Mouse (Mus musculus) forebrain, embryonic 13.5 days (tissue): ENCODE results near the gene Rcc1l. TPM values are rescaled to one million over a fixed set of nuclear protein-coding genes. Genes with fewer than 3 reads are reported as not detected.
A peak's percentile ranks its signal among the peaks of the same experiment; 100 is the strongest.

ENCODE experiments used
- ATAC-seq: fragments of 200-750 bp; cut with Nextera tagmentation; 2 replicates; pipeline ENCODE4 v1.8.0; 2017
- H3K27ac ChIP-seq: fragments of 300-500 bp; sonication (generic); 2 replicates; pipeline ENCODE4 v1.5.1; 2015; ENCODE audit warnings: inconsistent platforms, mild to moderate bottlenecking, moderate library complexity
- H3K27me3 ChIP-seq: fragments of 300-500 bp; sonication (generic); 2 replicates; pipeline ENCODE4 v1.6.1; 2015; ENCODE audit warnings: mild to moderate bottlenecking, inconsistent platforms
- H3K36me3 ChIP-seq: fragments of 300-500 bp; sonication (generic); 2 replicates; pipeline ENCODE4 v1.6.1; 2015; ENCODE audit warnings: mild to moderate bottlenecking, inconsistent platforms; ENCODE audit not compliant: poor library complexity, severe bottlenecking
- H3K4me1 ChIP-seq: fragments of 300-500 bp; sonication (generic); 2 replicates; pipeline ENCODE4 v1.6.1; 2015; ENCODE audit warnings: inconsistent platforms
- H3K4me2 ChIP-seq: fragments of 300-500 bp; sonication (generic); 2 replicates; pipeline ENCODE4 v1.6.1; 2015; ENCODE audit warnings: inconsistent platforms, mild to moderate bottlenecking, moderate library complexity
- H3K4me3 ChIP-seq: fragments of 300-500 bp; sonication (generic); 2 replicates; pipeline ENCODE4 v1.5.1; 2015; ENCODE audit warnings: mild to moderate bottlenecking, inconsistent platforms
- H3K9ac ChIP-seq: fragments of 300-500 bp; sonication (generic); 2 replicates; pipeline ENCODE4 v1.6.1; 2015; ENCODE audit warnings: mild to moderate bottlenecking, inconsistent platforms
- H3K9me3 ChIP-seq: fragments of 300-500 bp; sonication (generic); replicated peaks from 2 replicates; pipeline ENCODE4 v1.6.1; 2016; ENCODE audit warnings: inconsistent platforms
- WGBS: fragments of 180-500 bp; shearing (Covaris S2); methylation state at CpG from one replicate; pipeline ENCODE4 v1.1.7; 2015; 5-methylcytosine and 5-hydroxymethylcytosine counted together
- polyA plus RNA-seq: library from polyadenylated mRNA; unstranded; fragments of >200 nt; fragmentation: Nextera tagmentation; extraction: Ambion mirVana; gene quantifications from 2 replicates; pipeline ENCODE4 v1.2.1, GENCODE M21; 2015

Gene Rcc1l
- polyA plus RNA-seq, 1 experiment from 2014 or later = 23.3 TPM

DNA sequence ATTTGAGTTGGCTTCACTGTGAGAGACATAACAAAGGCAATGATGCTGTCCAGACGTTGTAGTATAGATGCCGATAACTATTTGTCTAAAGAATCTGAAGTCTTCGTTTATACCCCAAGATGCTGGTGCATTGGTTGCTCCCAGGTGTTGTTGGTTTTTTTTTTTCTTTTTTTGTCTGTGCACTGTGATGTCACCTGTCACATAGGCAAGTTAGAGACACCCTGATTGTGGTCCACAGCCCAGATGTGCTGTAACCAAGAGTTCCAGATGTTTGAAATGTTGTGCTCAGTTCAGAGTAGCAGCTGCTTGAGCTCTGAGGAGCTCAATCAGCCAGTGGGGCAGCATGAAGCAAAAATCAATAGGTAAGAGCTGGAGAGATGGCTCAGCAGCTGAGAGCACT is 9.5 kb upstream of the Rcc1l start:
- 95% methylated on average over 3 of the region's 3 CpGs for WGBS
- H3K36me3 ChIP-seq = no peaks in the 10 kb centered on the region
- H3K9me3 ChIP-seq = no peaks in the 10 kb centered on the region
- no peak overlapping the region for H3K27ac ChIP-seq
- H3K27me3 ChIP-seq = no peaks in the 10 kb centered on the region
- no peak overlapping the region for H3K4me3 ChIP-seq
- peaks cover 14% of the 10 kb centered on the region for H3K4me1 ChIP-seq
- no peak for ATAC-seq
- no peak overlapping the region for H3K9ac ChIP-seq
- H3K4me2 ChIP-seq = no peak overlapping the region

- Histone ChIP-seq H3K27ac (peak within 1 kb of the TSS; percentile 90), H3K4me3 (peak within 1 kb of the TSS; percentile 69), H3K9ac (peak within 1 kb of the TSS; percentile 77), H3K36me3 (no peaks in the 10 kb centered on the region), H3K4me1 (peaks cover 14% of the 10 kb centered on the region), H3K27me3 (no peaks in the 10 kb centered on the region), H3K9me3 (no peaks in the 10 kb centered on the region), H3K4me2 (peak within 1 kb of the TSS; percentile 89)
- peak; percentile 95 for ATAC-seq
- WGBS = under 1% methylated on average over 92 of the region's 92 CpGs
Observed at GRCm38 (mm10) chr5:134183880-134184808, 7.6 kb upstream of the Rcc1l start, which contains the start of gene Gtf2ird2. Gene Gtf2ird2 (plus strand): TSS chr5:134184019.

- no peaks in the 10 kb centered on the region for H3K36me3 ChIP-seq
- peak overlapping the region; percentile 77 for H3K9ac ChIP-seq
- ATAC-seq = no peak
- peaks cover 14% of the 10 kb centered on the region for H3K4me1 ChIP-seq
- 62% methylated on average over 7 of the region's 7 CpGs for WGBS
- H3K4me3 ChIP-seq = peak overlapping the region; percentile 69
- H3K4me2 ChIP-seq = peak overlapping the region; percentile 89
- no peaks in the 10 kb centered on the region for H3K9me3 ChIP-seq
- H3K27me3 ChIP-seq = no peaks in the 10 kb centered on the region
- 0 out of 2 replicates have a peak overlapping the region, but pooled peaks have one; percentile 90 for H3K27ac ChIP-seq
Observed at GRCm38 (mm10) chr5:134183162-134183561, 6.6 kb upstream of the Rcc1l start.

DNA sequence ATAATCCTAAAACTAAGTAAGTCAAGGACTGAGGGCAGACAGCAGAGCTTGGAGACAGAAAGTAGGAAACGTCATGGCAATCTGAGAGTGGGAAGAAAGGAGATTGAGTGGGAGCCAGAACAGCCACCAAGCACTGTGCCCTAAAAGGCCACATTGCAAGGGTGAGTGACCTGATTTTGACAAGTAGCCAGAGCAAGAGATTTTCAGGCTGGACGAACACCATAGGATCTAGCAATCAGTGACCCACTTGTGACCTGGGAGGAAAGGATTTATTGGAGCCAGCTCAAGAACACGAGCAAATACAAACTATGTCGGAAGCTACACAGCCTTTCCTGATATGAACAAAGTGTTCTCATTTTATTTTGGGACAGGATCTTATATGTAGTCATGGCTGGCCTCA is 6.2 kb upstream of the Rcc1l start:
- Histone ChIP-seq H3K4me3 (peak overlapping the region; percentile 69), H3K4me1 (peaks cover 14% of the 10 kb centered on the region), H3K9ac (peak overlapping the region; percentile 77), H3K36me3 (no peaks in the 10 kb centered on the region), H3K9me3 (no peaks in the 10 kb centered on the region), H3K27me3 (no peaks in the 10 kb centered on the region), H3K27ac (no peak overlapping the region), H3K4me2 (peak overlapping the region; percentile 89)
- no peak for ATAC-seq
- 76% methylated on average over 4 of the region's 4 CpGs for WGBS

- ATAC-seq = no peak
- Histone ChIP-seq H3K4me3 (no peak overlapping the region), H3K4me2 (no peak overlapping the region), H3K9me3 (no peaks in the 10 kb centered on the region), H3K4me1 (peaks cover 14% of the 10 kb centered on the region), H3K36me3 (no peaks in the 10 kb centered on the region), H3K27me3 (no peaks in the 10 kb centered on the region), H3K27ac (no peak overlapping the region), H3K9ac (peak overlapping the region; percentile 77)
- WGBS = 65% methylated on average over 3 of the region's 3 CpGs
Observed at GRCm38 (mm10) chr5:134182172-134182571, 5.6 kb upstream of the Rcc1l start.

- H3K36me3 ChIP-seq = no peaks in the 10 kb centered on the region
- no peaks in the 10 kb centered on the region for H3K9me3 ChIP-seq
- no peak overlapping the region for H3K4me3 ChIP-seq
- no peak overlapping the region for H3K4me2 ChIP-seq
- no peak for ATAC-seq
- 23% methylated on average over 7 of the region's 7 CpGs for WGBS
- no peak overlapping the region for H3K9ac ChIP-seq
- no peak overlapping the region for H3K27ac ChIP-seq
- H3K4me1 ChIP-seq = peaks cover 26% of the 10 kb centered on the region
- H3K27me3 ChIP-seq = no peaks in the 10 kb centered on the region
Observed at GRCm38 (mm10) chr5:134179871-134180270, 3.3 kb upstream of the Rcc1l start.

GRCm38 (mm10) chr5:134178536-134178935 is 2.0 kb upstream of the Rcc1l start:
- Histone ChIP-seq H3K4me3 (no peak overlapping the region), H3K9ac (0 out of 2 replicates have a peak overlapping the region, but pooled peaks have one; percentile 1), H3K27me3 (no peaks in the 10 kb centered on the region), H3K9me3 (no peaks in the 10 kb centered on the region), H3K36me3 (no peaks in the 10 kb centered on the region), H3K27ac (no peak overlapping the region), H3K4me2 (no peak overlapping the region), H3K4me1 (peaks cover 28% of the 10 kb centered on the region)
- no peak for ATAC-seq
- 80% methylated on average over 7 of the region's 7 CpGs for WGBS

DNA sequence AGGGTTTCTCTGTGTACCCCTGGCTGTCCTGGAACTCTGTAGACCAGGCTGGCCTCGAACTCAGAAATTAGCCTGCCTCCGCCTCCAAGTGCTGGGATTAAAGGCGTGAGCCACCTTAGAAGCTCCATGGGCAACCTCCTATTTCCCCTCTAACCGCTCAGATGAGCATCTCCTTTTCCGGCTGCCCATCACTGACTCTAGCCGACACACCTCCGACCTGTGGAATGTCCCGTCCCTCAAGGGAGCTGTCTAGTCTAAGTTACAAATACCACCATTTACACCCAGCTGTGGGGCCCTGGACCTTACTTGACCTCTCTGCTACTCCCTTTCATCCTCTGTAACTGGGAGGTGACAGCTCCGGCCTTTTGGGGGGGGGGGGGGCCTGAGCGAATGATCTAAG is 878 bp downstream of the Rcc1l start:
- Histone ChIP-seq H3K27me3 (no peaks in the 10 kb centered on the region), H3K4me1 (peaks cover 16% of the 10 kb centered on the region), H3K9ac (peak overlapping the region; percentile 78), H3K4me2 (peak overlapping the region; percentile 86), H3K36me3 (peaks cover 18% of the 10 kb centered on the region; the same call in 1 of the 2 replicates), H3K27ac (peak overlapping the region; percentile 66; the same call in 1 of the 2 replicates), H3K4me3 (peak overlapping the region; percentile 92), H3K9me3 (no peaks in the 10 kb centered on the region)
- 9% methylated on average over 10 of the region's 10 CpGs for WGBS
- no peak for ATAC-seq

- Histone ChIP-seq H3K36me3 (peaks cover 25% of the 10 kb centered on the region; the same call in 1 of the 2 replicates), H3K9me3 (no peaks in the 10 kb centered on the region), H3K27me3 (no peaks in the 10 kb centered on the region), H3K4me1 (peaks cover 16% of the 10 kb centered on the region), H3K4me3 (no peak overlapping the region), H3K4me2 (no peak overlapping the region), H3K9ac (no peak overlapping the region), H3K27ac (no peak overlapping the region)
- ATAC-seq = no peak
- WGBS = 40% methylated on average over 4 of the region's 4 CpGs
Observed at GRCm38 (mm10) chr5:134173206-134173605, 3.4 kb downstream of the Rcc1l start.

- Histone ChIP-seq H3K9ac (no peak overlapping the region), H3K36me3 (peaks cover 43% of the 10 kb centered on the region), H3K27me3 (no peaks in the 10 kb centered on the region), H3K9me3 (no peaks in the 10 kb centered on the region), H3K4me1 (peaks cover 12% of the 10 kb centered on the region), H3K4me3 (no peak overlapping the region), H3K27ac (no peak overlapping the region), H3K4me2 (no peak overlapping the region)
- ATAC-seq = no peak
- 95% methylated on average over 8 of the region's 8 CpGs for WGBS
Observed at GRCm38 (mm10) chr5:134170167-134170566, 6.4 kb downstream of the Rcc1l start.

DNA sequence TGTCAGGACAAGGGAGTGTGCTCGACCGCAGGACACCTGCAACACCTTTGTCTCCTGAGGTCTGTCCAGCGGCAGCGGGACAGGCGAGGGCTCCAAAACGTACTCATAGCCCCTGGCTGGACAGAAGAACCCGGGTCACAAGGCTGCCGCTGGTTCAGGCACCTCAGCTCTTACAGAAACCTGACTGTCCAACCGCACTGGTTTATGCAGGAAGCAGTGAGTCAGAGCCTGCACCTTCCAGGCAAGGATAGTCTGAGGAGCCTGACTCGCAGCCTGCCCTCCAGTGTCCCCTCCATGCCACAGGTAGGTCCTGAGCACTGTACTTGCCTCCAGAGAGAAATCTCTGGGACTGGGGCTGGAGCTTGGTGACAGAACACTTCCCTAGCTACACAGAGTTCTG is 7.3 kb downstream of the Rcc1l start:
- peaks cover 43% of the 10 kb centered on the region for H3K36me3 ChIP-seq
- no peak overlapping the region for H3K4me2 ChIP-seq
- no peak overlapping the region for H3K9ac ChIP-seq
- H3K9me3 ChIP-seq = no peaks in the 10 kb centered on the region
- ATAC-seq = no peak
- H3K27ac ChIP-seq = no peak overlapping the region
- no peak overlapping the region for H3K4me3 ChIP-seq
- 94% methylated on average over 10 of the region's 10 CpGs for WGBS
- H3K4me1 ChIP-seq = peaks cover 13% of the 10 kb centered on the region
- no peaks in the 10 kb centered on the region for H3K27me3 ChIP-seq

DNA sequence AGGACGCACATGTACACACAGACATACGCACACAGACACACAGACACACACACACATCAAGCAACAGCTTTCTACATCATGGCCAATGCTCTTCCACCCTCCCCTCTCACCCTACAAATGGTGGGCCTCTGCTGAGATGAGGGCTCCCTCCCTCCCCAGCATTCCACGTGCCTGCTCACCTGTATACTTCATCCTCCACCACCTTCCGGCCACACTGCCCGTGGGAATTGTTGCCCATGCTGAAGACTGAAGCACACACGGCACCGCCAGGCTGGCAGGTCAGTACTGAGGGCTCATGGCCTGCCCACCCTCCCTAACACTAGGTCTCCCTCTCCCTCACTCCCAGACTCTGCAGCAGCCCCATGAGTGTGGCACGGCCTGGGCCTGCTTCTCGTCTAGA is 8.5 kb downstream of the Rcc1l start:
- 94% methylated on average over 9 of the region's 9 CpGs for WGBS
- Histone ChIP-seq H3K27ac (no peak overlapping the region), H3K4me3 (no peak overlapping the region), H3K36me3 (peaks cover 53% of the 10 kb centered on the region), H3K9ac (no peak overlapping the region), H3K4me2 (no peak overlapping the region), H3K9me3 (no peaks in the 10 kb centered on the region), H3K4me1 (peaks cover 13% of the 10 kb centered on the region), H3K27me3 (no peaks in the 10 kb centered on the region)
- no peak for ATAC-seq
